Mouse (Mus musculus) kidney, adult 8-10 months (tissue): ENCODE measurements around the gene Tbc1d1.

Experiments used
- DNase-seq, 2 experiments: peaks; one replicate each; pipeline ENCODE4 v3.0.0; 2022

Tbc1d1 gene

DNA sequence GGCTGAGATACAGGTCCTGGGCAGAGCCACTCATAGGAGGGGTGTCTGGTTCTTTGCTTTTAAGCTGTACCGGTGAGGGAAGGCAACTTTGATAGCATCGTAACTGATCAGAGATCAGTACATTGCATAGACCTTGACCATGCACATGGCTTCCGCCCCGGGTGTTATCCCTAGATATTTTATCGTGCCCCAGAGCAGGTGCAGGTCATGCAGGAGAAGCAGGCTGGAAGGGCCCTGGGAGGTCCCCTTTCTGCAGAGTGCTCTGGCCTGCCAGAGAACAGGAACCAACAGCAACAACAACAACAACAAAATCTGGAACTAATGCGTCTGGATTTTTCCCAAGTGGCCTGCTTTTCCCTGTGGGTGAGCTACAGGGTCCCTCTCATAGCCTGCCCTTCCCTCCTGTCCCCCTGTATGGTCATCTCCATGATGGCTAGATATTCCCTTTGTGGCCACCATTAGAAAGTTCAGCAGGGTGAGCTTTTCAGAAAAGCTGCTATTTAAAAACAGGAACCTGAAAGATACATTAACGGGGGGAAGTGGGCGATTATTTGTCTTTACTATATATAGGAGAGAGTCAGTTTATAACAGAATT is 236.4 kb downstream of the Tbc1d1 start:
- no peak for DNase-seq

DNA sequence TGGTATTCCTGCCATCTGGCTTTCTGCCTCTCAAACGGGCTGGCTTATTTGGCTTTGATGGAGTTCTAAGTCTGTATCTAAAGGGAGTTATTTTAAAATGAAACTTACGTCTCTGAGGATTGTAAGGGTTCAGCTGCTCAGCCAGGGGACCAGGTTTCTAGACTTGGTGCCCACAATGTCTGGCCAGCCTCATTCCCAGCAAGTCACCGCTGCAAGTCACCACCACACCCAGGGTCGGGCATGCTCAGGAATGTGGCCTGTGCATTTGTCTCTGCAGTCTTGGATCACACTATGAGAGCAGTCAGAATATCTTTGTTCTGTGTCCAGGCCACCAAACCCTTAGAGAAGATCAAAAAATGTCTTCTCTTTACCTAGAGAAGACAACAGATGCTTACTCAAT is 237.4 kb downstream of the Tbc1d1 start:
- DNase-seq: no peak

DNA sequence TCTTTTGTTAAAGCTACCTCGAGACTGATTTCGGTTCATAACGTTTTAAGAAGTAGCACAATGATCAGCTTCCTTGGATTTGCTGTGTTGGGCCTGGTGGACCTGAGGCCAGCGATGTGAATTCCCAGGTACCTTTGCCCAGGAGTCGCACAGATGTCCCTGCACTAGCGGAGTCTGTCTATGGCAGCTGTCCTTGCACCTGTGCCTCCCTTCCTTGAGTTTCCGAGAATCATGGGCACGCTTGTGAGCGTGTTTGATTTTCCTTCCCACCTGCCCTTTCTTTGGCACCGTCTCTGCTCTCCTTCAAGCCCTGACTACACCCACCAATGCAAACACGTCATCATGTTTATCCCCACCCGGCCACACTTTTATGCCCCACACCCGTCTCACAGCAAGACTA is 242.1 kb downstream of the Tbc1d1 start:
- DNase-seq: no peak

DNA sequence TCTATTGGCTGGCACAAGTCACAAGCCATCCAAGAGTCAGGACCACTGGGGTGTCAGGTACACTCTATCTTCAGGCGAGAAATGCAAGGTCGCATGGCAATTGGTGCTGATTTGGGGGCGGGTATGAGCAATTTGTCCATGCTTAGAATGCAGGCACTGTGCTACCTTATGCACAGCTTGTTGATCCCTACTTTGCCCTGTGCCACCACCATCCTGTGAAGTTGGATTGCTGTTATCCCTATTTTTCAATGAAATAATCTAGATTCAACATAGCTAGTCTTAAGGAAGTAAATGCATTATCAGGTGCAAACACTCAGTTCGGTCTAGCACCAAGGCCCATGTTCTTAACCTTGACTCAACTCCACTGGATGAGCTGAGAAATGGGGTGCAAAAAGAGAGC is 244.6 kb downstream of the Tbc1d1 start:
- DNase-seq: no peak
